Mouse (Mus musculus) spleen, adult 2 months (tissue): ENCODE measurements around the gene Itga9. TPM values are rescaled to one million over a fixed set of nuclear protein-coding genes. Genes with fewer than 3 reads are reported as not detected.

Experiments used
- DNase-seq, 2 experiments: peaks; one replicate each; pipeline versions ENCODE4 v3.0.0 to v3.0.0-alpha.2; 2012 to 2021; ENCODE audit warnings: low spot score in 2 of 2, low read depth in 1 of 2
- H3K27ac ChIP-seq: fragments of 200-500 bp; 2 replicates; pipeline ENCODE4 v1.5.1; 2012; ENCODE audit warnings: low read length, inconsistent platforms; ENCODE audit not compliant: insufficient read depth
- H3K27me3 ChIP-seq: fragments of 200-500 bp; 2 replicates; pipeline ENCODE4 v1.6.1; 2012; ENCODE audit warnings: mild to moderate bottlenecking, moderate library complexity, low read length, inconsistent platforms; ENCODE audit not compliant: control insufficient read depth, insufficient read depth
- H3K36me3 ChIP-seq: fragments of 200-500 bp; 2 replicates; pipeline ENCODE4 v1.6.1; 2012; ENCODE audit warnings: mild to moderate bottlenecking, low read length, inconsistent platforms; ENCODE audit not compliant: control insufficient read depth, insufficient read depth
- H3K4me1 ChIP-seq: fragments of 200-500 bp; 2 replicates; pipeline ENCODE4 v1.6.1; 2011; ENCODE audit warnings: inconsistent platforms; ENCODE audit not compliant: control insufficient read depth, insufficient read depth, insufficient read length
- H3K4me3 ChIP-seq: fragments of 200-500 bp; 2 replicates; pipeline ENCODE4 v1.5.1; 2011; ENCODE audit warnings: mild to moderate bottlenecking, inconsistent platforms; ENCODE audit not compliant: insufficient read depth, insufficient read length; ENCODE audit errors: extremely low read depth
- CTCF ChIP-seq: fragments of 200-500 bp; IDR thresholded peaks from 2 replicates; pipeline ENCODE4 v1.5.1; 2011; ENCODE audit warnings: mild to moderate bottlenecking, inconsistent platforms; ENCODE audit not compliant: insufficient read depth, insufficient read length, insufficient replicate concordance; ENCODE audit errors: extremely low read depth
- POLR2A ChIP-seq: fragments of 200-500 bp; IDR thresholded peaks from 2 replicates; pipeline ENCODE4 v1.6.1; 2011; ENCODE audit warnings: low read depth, low read length, inconsistent platforms
- WGBS: fragments of 180-500 bp; shearing (Covaris S2); methylation state at CpG from one replicate; pipeline ENCODE4 v1.1.7; 2018; 5-methylcytosine and 5-hydroxymethylcytosine counted together
- polyA plus RNA-seq: library from polyadenylated mRNA; depleted of rRNA; stranded (reverse); fragments of >200 nt; gene quantifications from 2 replicates; pipeline ENCODE4 v1.2.3, GENCODE M21; 2012

The Itga9 gene
- polyA plus RNA-seq, 1 experiment: 11.8 TPM

DNA sequence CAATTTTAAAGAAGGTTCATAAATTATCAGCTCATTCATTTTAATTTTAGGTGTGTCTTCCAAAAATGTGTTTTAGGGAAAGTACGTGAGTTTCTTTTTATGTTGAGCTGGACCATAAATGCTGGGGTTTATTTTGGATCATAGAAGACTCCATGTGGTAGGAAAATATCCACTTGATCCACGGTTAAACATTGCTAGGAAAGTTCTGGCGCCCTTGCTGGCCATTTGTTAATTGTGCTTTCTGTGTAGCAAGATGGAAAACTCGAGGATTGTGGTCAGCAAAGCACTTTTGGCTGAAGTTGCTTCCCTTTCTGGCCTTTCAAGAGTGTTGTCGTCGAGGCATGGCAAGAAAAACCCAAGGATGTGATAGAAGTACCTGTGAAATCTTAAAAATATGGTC lies 179.3 kb downstream of the Itga9 start:
- H3K27me3 ChIP-seq: no peaks in the 10 kb centered on the region
- DNase-seq: no peak
- no peak overlapping the region for H3K27ac ChIP-seq
- no peaks in the 10 kb centered on the region for H3K36me3 ChIP-seq
- no peaks in the 10 kb centered on the region for H3K4me1 ChIP-seq
- H3K4me3 ChIP-seq: no peak overlapping the region
- whole genome bisulfite sequencing: 71% methylated on average over 6 of the region's 6 CpGs
- TF ChIP-seq CTCF: no peak
- no peak for TF ChIP-seq POLR2A

DNA sequence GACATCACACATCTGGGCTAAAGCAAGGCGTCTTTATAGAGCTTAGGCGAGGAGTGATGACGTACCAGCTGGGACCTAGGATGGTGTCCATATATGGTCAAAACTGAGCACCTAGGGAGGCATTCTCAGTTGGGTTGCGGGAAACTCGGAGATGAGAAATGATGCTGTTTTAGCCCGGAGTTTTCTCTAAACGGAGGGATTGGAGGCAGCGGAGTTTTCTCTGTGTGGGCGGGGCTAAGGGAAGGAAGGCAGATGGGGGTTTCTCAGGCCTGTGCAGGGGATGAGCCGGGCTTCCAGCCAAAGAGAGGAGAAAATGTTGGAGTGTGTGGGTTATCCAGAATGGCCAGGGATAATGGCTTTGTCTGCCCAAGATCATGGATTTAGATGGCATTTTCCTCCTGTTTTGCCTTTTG lies 182.4 kb downstream of the Itga9 start:
- DNase-seq: no peak
- H3K27me3 ChIP-seq: no peaks in the 10 kb centered on the region
- no peak for TF ChIP-seq CTCF
- TF ChIP-seq POLR2A: no peak
- no peaks in the 10 kb centered on the region for H3K4me1 ChIP-seq
- no peaks in the 10 kb centered on the region for H3K36me3 ChIP-seq
- no peak overlapping the region for H3K27ac ChIP-seq
- WGBS: 92% methylated on average over 10 of the region's 10 CpGs
- no peak overlapping the region for H3K4me3 ChIP-seq

DNA sequence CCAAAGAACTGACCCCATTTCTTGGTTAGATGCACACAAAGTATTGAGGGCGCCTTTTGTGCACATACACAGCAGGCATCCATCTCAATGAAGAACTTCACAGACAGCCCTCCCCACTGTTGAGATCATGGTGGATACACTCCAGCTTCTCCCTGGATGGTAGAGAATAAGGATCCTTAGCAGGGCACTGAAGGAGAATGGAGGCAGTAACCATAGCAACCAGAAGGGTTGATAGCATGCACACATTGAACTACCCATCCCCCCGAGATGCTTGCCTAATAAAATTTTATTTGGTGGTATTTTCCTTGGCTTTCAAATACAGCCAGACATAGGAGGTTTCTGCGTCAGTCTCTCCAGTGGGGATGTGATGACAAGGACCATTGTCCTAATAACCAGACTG lies 184.7 kb downstream of the Itga9 start:
- no peak overlapping the region for H3K4me3 ChIP-seq
- H3K27me3 ChIP-seq: no peaks in the 10 kb centered on the region
- TF ChIP-seq CTCF: no peak
- TF ChIP-seq POLR2A: no peak
- no peak overlapping the region for H3K27ac ChIP-seq
- no peaks in the 10 kb centered on the region for H3K4me1 ChIP-seq
- no peaks in the 10 kb centered on the region for H3K36me3 ChIP-seq
- 92% methylated on average over 3 of the region's 3 CpGs for WGBS
- DNase-seq: no peak

DNA sequence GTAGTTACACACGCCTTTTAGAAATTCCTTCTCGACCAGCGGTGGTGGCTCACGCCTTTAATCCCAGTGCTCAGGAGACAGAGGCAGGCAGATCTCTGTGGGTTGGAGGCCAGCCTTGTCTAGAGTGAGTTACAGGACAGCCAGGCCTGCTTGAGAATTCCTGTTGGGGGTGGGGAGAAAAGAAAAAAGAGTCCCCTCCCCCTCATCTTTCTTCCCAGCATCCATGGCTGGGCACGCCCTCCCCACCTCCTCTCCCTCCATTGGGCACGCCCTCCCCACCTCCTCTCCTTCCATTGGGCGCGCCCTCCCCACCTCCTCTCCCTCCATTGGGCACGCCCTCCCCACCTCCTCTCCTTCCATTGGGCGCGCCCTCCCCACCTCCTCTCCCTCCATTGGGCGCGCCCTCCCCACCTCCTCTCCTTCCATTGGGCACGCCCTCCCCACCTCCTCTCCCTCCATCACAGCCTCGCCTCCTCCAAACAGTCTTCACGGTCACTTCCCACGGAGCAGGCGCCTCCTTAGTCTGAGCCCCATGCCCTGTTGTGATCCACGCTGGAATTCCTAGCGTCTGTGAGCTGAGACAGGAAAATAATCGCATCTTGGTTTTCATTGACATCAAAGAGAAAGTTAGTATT lies 186.8 kb downstream of the Itga9 start:
- WGBS: 91% methylated on average over 14 of the region's 21 CpGs
- Histone ChIP-seq H3K36me3 (no peaks in the 10 kb centered on the region), H3K27me3 (no peaks in the 10 kb centered on the region), H3K27ac (no peak overlapping the region), H3K4me1 (no peaks in the 10 kb centered on the region), H3K4me3 (no peak overlapping the region)
- DNase-seq: no peak
- TF ChIP-seq CTCF: no peak
- no peak for TF ChIP-seq POLR2A

DNA sequence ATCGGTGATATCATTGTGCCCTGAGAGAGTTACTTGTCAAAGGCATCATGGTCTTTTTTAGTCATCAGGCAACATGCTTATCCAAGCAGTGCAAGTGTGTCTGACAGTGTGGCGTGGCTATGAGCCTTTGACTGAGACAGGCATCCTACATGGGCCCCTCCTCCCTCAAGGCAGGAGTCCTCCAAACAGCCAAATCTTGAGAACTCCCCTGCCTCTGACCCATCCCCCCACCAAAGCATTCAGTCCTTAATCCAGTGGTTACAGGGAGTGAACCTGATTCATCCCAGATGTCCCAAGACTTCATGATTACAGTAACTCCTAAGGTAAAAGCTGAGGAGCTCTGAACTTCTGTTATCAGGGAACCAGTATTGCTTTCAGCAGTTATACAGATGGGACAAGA lies 188.2 kb downstream of the Itga9 start:
- H3K27ac ChIP-seq: no peak overlapping the region
- TF ChIP-seq POLR2A (no peak), CTCF (no peak)
- no peaks in the 10 kb centered on the region for H3K27me3 ChIP-seq
- H3K4me3 ChIP-seq: no peak overlapping the region
- 84% methylated on average over 2 of the region's 2 CpGs for WGBS
- no peaks in the 10 kb centered on the region for H3K36me3 ChIP-seq
- DNase-seq: no peak
- no peaks in the 10 kb centered on the region for H3K4me1 ChIP-seq

DNA sequence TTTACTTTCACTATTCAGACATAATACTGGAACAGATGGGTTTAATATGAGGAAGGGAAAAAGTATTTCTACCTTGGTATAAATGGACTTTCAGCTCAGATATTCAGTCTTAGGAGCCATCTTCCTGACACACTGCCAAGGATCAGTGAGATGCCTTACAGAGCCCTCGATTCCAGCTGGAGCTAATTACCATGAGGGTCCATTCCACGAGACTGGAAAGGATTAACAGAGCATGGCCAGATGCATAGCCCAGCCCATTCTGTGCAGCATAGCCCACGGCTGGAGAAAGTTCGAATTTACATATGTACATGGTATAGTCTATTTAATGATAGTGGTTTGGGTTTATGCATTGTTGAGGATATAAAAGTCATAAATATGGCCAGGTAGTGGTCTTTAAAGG lies 188.8 kb downstream of the Itga9 start:
- H3K4me1 ChIP-seq: no peaks in the 10 kb centered on the region
- TF ChIP-seq CTCF (no peak), POLR2A (no peak)
- DNase-seq: no peak
- no peak overlapping the region for H3K4me3 ChIP-seq
- no peaks in the 10 kb centered on the region for H3K36me3 ChIP-seq
- H3K27ac ChIP-seq: no peak overlapping the region
- H3K27me3 ChIP-seq: no peaks in the 10 kb centered on the region
- WGBS: 88% methylated on average over 4 of the region's 4 CpGs

DNA sequence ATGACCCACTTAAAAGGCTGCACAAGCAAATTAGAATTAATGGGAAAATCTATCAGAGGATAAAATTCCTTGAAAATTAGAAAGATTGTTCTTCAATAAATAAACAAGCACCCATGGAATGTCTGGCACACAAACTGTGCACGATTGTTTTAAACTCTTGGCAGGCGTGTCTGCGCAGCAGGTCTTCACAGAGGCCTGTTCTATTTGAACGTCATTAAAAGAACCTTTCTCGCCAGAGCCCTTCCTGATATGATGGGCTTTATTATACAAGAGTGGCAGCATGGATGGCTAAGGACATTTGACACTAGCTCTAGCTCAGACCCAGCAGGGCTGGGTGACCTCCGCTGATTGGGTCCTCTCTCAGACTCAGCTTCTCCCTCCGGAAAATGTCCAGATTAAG lies 192.6 kb downstream of the Itga9 start:
- DNase-seq: no peak
- 86% methylated on average over 7 of the region's 7 CpGs for WGBS
- H3K4me1 ChIP-seq: no peaks in the 10 kb centered on the region
- H3K27me3 ChIP-seq: no peaks in the 10 kb centered on the region
- no peak overlapping the region for H3K27ac ChIP-seq
- TF ChIP-seq POLR2A: no peak
- TF ChIP-seq CTCF: no peak
- no peak overlapping the region for H3K4me3 ChIP-seq
- no peaks in the 10 kb centered on the region for H3K36me3 ChIP-seq
